Mouse (Mus musculus): ENCODE data around the gene Rac1.

- TF ChIP-seq POLR2A (IDR thresholded peaks at IDR 0.05; ENCODE audit: control insufficient read depth, extremely low read depth, insufficient read depth, low read length, poor library complexity), result no peak
- no peak for TF ChIP-seq CTCF (IDR thresholded peaks at IDR 0.05; ENCODE audit: borderline replicate concordance, control insufficient read depth, extremely low read depth, insufficient read depth, low read length, poor library complexity)
Observed at GRCm38 (mm10) chr5:143558731-143559130, 30.9 kb upstream of the Rac1 start.

Measured in thymus, adult 2 months (tissue).